Mouse (Mus musculus): ENCODE results near the gene Ninj2. TPM values are rescaled to one million over a fixed set of nuclear protein-coding genes. Genes with fewer than 3 reads are reported as not detected.

Ninj2 gene
- polyA plus RNA-seq, 2 experiments from 2014 or later, result 2.3 to 2.9 TPM

- ATAC-seq, result no peak
These were observed 86.0 kb downstream of the Ninj2 start for GRCm38 (mm10) chr6:120179044-120179755.

- ATAC-seq, result no peak
These were observed 86.6 kb downstream of the Ninj2 start for GRCm38 (mm10) chr6:120179756-120180206.

- ATAC-seq, result no peak
These were observed 87.3 kb downstream of the Ninj2 start for GRCm38 (mm10) chr6:120180492-120180891.

- no peak for ATAC-seq
These were observed 89.0 kb downstream of the Ninj2 start for GRCm38 (mm10) chr6:120182160-120182559.

GRCm38 (mm10) chr6:120183771-120184170 lies 90.6 kb downstream of the Ninj2 start:
- ATAC-seq, result no peak

- ATAC-seq, result no peak
These were observed 92.0 kb downstream of the Ninj2 start for GRCm38 (mm10) chr6:120185012-120185730.

- ATAC-seq, result no peak
These were observed 92.6 kb downstream of the Ninj2 start for GRCm38 (mm10) chr6:120185756-120186155.

GRCm38 (mm10) chr6:120186594-120186993 lies 93.4 kb downstream of the Ninj2 start:
- no peak for ATAC-seq

- ATAC-seq, result peak; percentile 71
These were observed 94.5 kb downstream of the Ninj2 start for GRCm38 (mm10) chr6:120187587-120188176.

- peak; percentile 71 for ATAC-seq
These were observed 95.5 kb downstream of the Ninj2 start for GRCm38 (mm10) chr6:120188376-120189235.

GRCm38 (mm10) chr6:120189287-120189686 lies 96.1 kb downstream of the Ninj2 start:
- no peak for ATAC-seq

- ATAC-seq, result peak; percentile 26
These were observed 97.2 kb downstream of the Ninj2 start for GRCm38 (mm10) chr6:120190365-120190764.

- no peak for ATAC-seq
These were observed 97.8 kb downstream of the Ninj2 start for GRCm38 (mm10) chr6:120190912-120191311.

- no peak for ATAC-seq
These were observed 98.4 kb downstream of the Ninj2 start for GRCm38 (mm10) chr6:120191396-120192170.

- ATAC-seq, result no peak
These were observed 99.2 kb downstream of the Ninj2 start for GRCm38 (mm10) chr6:120192211-120192870.

GRCm38 (mm10) chr6:120193174-120193573 lies 100.0 kb downstream of the Ninj2 start:
- ATAC-seq, result peak; percentile 84

- no peak for ATAC-seq
These were observed 100.6 kb downstream of the Ninj2 start for GRCm38 (mm10) chr6:120193793-120194192.

GRCm38 (mm10) chr6:120194305-120194704 lies 101.2 kb downstream of the Ninj2 start:
- no peak for ATAC-seq

- ATAC-seq, result no peak
These were observed 101.8 kb downstream of the Ninj2 start for GRCm38 (mm10) chr6:120194963-120195362.

GRCm38 (mm10) chr6:120196837-120197236 lies 103.7 kb downstream of the Ninj2 start:
- ATAC-seq, result no peak

- no peak for ATAC-seq
These were observed 104.8 kb downstream of the Ninj2 start for GRCm38 (mm10) chr6:120197964-120198363.

All from activated CD4-positive, CD25-positive, alpha-beta regulatory T cell, adult 4 months (primary cell).